Mouse (Mus musculus): Measurements from ENCODE around the gene Drg1.

DNA sequence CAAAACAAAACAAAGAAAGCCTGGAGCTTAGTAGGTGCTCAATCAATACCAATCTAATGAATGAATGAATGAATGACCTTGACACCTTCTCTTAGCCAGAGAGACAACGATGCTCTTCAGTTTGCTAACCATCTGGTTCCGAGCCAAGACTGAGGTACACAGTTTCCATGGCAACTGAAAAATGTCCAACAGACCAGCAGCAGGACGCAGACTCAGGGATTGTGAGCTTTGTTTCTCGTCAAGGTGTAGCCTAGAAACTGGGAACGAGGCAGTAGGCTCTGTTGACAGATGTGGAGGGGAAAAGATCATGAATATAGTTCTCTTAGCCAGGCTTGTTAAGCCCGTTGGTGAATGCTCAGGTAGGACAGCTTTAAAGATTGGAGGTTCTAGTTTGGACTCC is 20.9 kb upstream of the Drg1 start:
- TF ChIP-seq CTCF (IDR thresholded peaks at IDR 0.05) (no peak), EP300 (IDR thresholded peaks at IDR 0.05) (no peak)
